Mouse (Mus musculus) bone marrow, adult 2 months (tissue): ENCODE data around the gene Tmprss3.

ENCODE experiments used
- CTCF ChIP-seq: fragments of 200-500 bp; IDR thresholded peaks from 2 replicates; pipeline ENCODE4 v1.5.1; 2011; ENCODE audit warnings: low read length, control low read depth; ENCODE audit not compliant: control insufficient read depth, insufficient read depth
- POLR2A ChIP-seq: fragments of 200-500 bp; IDR thresholded peaks from 2 replicates; pipeline ENCODE4 v1.6.1; 2011; ENCODE audit warnings: low read depth, mild to moderate bottlenecking, control low read depth, low read length, borderline replicate concordance; ENCODE audit not compliant: control insufficient read depth

DNA sequence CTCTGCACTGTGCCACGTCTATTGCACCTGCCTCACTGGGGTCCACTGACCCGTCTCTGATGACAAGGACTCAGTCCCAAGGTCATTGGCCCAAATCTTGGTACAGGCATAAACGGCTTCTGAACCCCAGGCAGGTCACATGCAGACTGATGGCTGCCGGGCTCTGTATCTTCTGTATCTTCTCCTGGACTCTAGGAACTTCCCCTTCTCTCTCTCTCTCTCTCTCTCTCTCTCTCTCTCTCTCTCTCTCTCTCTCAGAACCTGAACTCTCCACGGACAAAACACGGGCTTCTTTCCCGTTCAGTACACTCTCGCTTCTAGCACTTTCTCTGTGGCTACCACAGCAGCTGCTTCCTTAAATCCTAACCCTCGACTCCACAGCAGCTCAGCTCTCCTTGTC lies 52.8 kb downstream of the Tmprss3 start:
- TF ChIP-seq CTCF: no peak
- TF ChIP-seq POLR2A: no peak
